Mouse (Mus musculus) ES-Bruce4 (cell line): ENCODE results near the gene Tmem72. TPM values are rescaled to one million over a fixed set of nuclear protein-coding genes. Genes with fewer than 3 reads are reported as not detected.

ENCODE experiments used
- H3K27ac ChIP-seq: 2 replicates; pipeline ENCODE4 v1.5.1; 2012; ENCODE audit warnings: low read length, inconsistent platforms; ENCODE audit not compliant: insufficient read depth
- H3K27me3 ChIP-seq: 2 replicates; pipeline ENCODE4 v1.6.1; 2012; ENCODE audit warnings: mild to moderate bottlenecking, low read length, inconsistent platforms; ENCODE audit not compliant: control insufficient read depth, poor library complexity, insufficient read depth, severe bottlenecking
- H3K36me3 ChIP-seq: 2 replicates; pipeline ENCODE4 v1.6.1; 2012; ENCODE audit warnings: inconsistent platforms, mild to moderate bottlenecking, low read length, moderate library complexity; ENCODE audit not compliant: control insufficient read depth, poor library complexity, insufficient read depth, severe bottlenecking
- H3K4me1 ChIP-seq: one replicate; pipeline ENCODE4 v1.8.1; 2011; ENCODE audit warnings: low read length; ENCODE audit not compliant: control insufficient read depth, insufficient read depth
- H3K4me3 ChIP-seq: 2 replicates; pipeline ENCODE4 v1.5.1; 2011; ENCODE audit warnings: low read depth, mild to moderate bottlenecking, low read length
- H3K9ac ChIP-seq: 2 replicates; pipeline ENCODE4 v1.6.1; 2012; ENCODE audit warnings: low read depth, mild to moderate bottlenecking, inconsistent platforms; ENCODE audit not compliant: poor library complexity, severe bottlenecking
- H3K9me3 ChIP-seq: replicated peaks from 2 replicates; pipeline ENCODE4 v1.6.1; 2012; ENCODE audit warnings: mild to moderate bottlenecking, low read length, inconsistent platforms; ENCODE audit not compliant: control insufficient read depth, poor library complexity, insufficient read depth, severe bottlenecking
- CTCF ChIP-seq: IDR thresholded peaks from one replicate; pipeline ENCODE4 v1.8.1; 2011; ENCODE audit warnings: low read depth, low read length
- EP300 ChIP-seq: IDR thresholded peaks from 2 replicates; pipeline ENCODE4 v1.6.1; 2011; ENCODE audit warnings: low read depth, low read length; ENCODE audit not compliant: insufficient read depth
- POLR2A ChIP-seq: IDR thresholded peaks from one replicate; pipeline ENCODE4 v1.8.1; 2011; ENCODE audit warnings: low read length; ENCODE audit not compliant: insufficient read depth
- polyA plus RNA-seq: library from polyadenylated mRNA; stranded (reverse); fragments of >200 nt; gene quantifications from 2 replicates; pipeline ENCODE4 v1.2.4, GENCODE M21; 2011; ENCODE audit warnings: low read depth; ENCODE audit not compliant: missing spikeins, insufficient read depth, insufficient read length

Gene Tmem72
- polyA plus RNA-seq, 1 experiment, result 0.07 TPM

- Histone ChIP-seq H3K9me3 (no peaks in the 10 kb centered on the region), H3K4me1 (no peaks in the 10 kb centered on the region), H3K36me3 (no peaks in the 10 kb centered on the region), H3K27ac (no peak overlapping the region), H3K4me3 (no peak overlapping the region), H3K27me3 (no peaks in the 10 kb centered on the region), H3K9ac (no peak overlapping the region)
- TF ChIP-seq CTCF, result no peak
- TF ChIP-seq EP300, result no peak
- no peak for TF ChIP-seq POLR2A
These were observed 18.6 kb upstream of the Tmem72 start for GRCm38 (mm10) chr6:116735361-116735760.

DNA sequence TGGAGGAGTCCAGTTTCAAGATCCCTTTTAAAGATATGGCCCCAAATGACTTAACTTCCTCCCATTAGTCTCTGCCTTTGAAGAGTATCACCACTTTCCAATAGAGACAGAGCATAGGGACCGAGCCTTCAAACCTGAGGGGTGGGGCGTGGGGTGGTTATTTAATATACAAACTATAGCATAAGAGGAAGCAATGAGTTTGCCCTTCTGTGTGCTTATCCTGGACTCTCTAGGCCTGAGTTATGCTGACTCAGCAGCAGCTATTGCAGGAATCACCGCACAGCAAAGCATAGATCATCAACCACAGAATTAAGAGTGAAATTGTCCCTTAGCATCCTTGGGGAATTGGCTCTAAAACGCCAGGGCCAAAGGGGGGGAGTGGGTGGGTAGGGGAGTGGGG, 16.9 kb upstream of the Tmem72 start:
- H3K9me3 ChIP-seq, result no peaks in the 10 kb centered on the region
- no peak overlapping the region for H3K27ac ChIP-seq
- no peaks in the 10 kb centered on the region for H3K4me1 ChIP-seq
- H3K9ac ChIP-seq, result no peak overlapping the region
- no peaks in the 10 kb centered on the region for H3K27me3 ChIP-seq
- no peaks in the 10 kb centered on the region for H3K36me3 ChIP-seq
- H3K4me3 ChIP-seq, result no peak overlapping the region
- TF ChIP-seq EP300 (no peak), POLR2A (no peak), CTCF (no peak)

- no peak overlapping the region for H3K27ac ChIP-seq
- no peaks in the 10 kb centered on the region for H3K4me1 ChIP-seq
- TF ChIP-seq CTCF (no peak), EP300 (no peak)
- no peak overlapping the region for H3K9ac ChIP-seq
- H3K9me3 ChIP-seq, result peaks cover 13% of the 10 kb centered on the region
- no peak overlapping the region for H3K4me3 ChIP-seq
- no peaks in the 10 kb centered on the region; the same call in 1 of the 2 replicates for H3K27me3 ChIP-seq
- no peaks in the 10 kb centered on the region for H3K36me3 ChIP-seq
These were observed 7.9 kb upstream of the Tmem72 start for GRCm38 (mm10) chr6:116724489-116725160.

DNA sequence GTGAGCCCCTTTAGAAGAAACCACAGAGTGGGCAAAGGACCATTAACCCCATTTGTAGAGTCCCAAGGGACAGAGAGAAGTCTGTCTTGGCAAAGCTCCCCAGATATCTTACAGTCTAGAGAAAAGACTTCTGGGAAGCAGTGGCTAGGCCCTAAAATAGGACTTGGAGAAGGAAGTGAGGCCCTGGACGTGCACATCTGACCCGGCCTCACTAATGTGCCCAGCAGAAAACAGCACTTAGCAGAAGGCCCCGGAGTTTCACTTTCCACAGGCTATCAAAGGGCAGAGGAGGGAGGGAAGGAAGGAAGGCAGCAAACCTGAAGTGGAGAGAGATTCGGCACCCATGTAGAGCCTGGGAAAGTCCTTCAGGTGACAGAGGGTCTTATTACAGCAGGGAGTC, 2.2 kb upstream of the Tmem72 start:
- H3K9me3 ChIP-seq, result no peaks in the 10 kb centered on the region
- H3K4me3 ChIP-seq, result no peak overlapping the region
- H3K27me3 ChIP-seq, result no peaks in the 10 kb centered on the region; the same call in 1 of the 2 replicates
- no peak overlapping the region for H3K27ac ChIP-seq
- TF ChIP-seq CTCF, result no peak
- TF ChIP-seq POLR2A, result no peak
- no peak for TF ChIP-seq EP300
- H3K36me3 ChIP-seq, result no peaks in the 10 kb centered on the region
- H3K4me1 ChIP-seq, result no peaks in the 10 kb centered on the region
- H3K9ac ChIP-seq, result no peak overlapping the region

- H3K9ac ChIP-seq, result no peak overlapping the region
- H3K27me3 ChIP-seq, result no peaks in the 10 kb centered on the region; the same call in 1 of the 2 replicates
- no peaks in the 10 kb centered on the region for H3K4me1 ChIP-seq
- TF ChIP-seq POLR2A (no peak), EP300 (no peak), CTCF (no peak)
- H3K4me3 ChIP-seq, result no peak overlapping the region
- no peaks in the 10 kb centered on the region for H3K9me3 ChIP-seq
- H3K27ac ChIP-seq, result no peak overlapping the region
- H3K36me3 ChIP-seq, result no peaks in the 10 kb centered on the region
These were observed 1.6 kb upstream of the Tmem72 start for GRCm38 (mm10) chr6:116718361-116718760.

- H3K27me3 ChIP-seq, result no peaks in the 10 kb centered on the region; the same call in 1 of the 2 replicates
- no peak overlapping the region for H3K27ac ChIP-seq
- H3K9me3 ChIP-seq, result no peaks in the 10 kb centered on the region
- H3K4me1 ChIP-seq, result no peaks in the 10 kb centered on the region
- H3K9ac ChIP-seq, result no peak overlapping the region
- H3K4me3 ChIP-seq, result no peak overlapping the region
- TF ChIP-seq POLR2A, result no peak
- no peak for TF ChIP-seq CTCF
- TF ChIP-seq EP300, result no peak
- no peaks in the 10 kb centered on the region for H3K36me3 ChIP-seq
These were observed 1.1 kb upstream of the Tmem72 start for GRCm38 (mm10) chr6:116717851-116718250.
